Mouse (Mus musculus): Measurements from ENCODE around the gene Rps18.
"Not testable (repeated sequence)": the region's sequence is repeated elsewhere in the genome, so short reads cannot be mapped to it uniquely, and the experiment has no call there.

Gene Rps18

GRCm38 (mm10) chr17:33968489-33968888, 12.7 kb upstream of the Rps18 start:
- in situ Hi-C loops (cut with MboI): no loop called here

- in situ Hi-C loops (cut with MboI): no loop called here
Measured at GRCm38 (mm10) chr17:33965846-33966550, 10.2 kb upstream of the Rps18 start.

DNA sequence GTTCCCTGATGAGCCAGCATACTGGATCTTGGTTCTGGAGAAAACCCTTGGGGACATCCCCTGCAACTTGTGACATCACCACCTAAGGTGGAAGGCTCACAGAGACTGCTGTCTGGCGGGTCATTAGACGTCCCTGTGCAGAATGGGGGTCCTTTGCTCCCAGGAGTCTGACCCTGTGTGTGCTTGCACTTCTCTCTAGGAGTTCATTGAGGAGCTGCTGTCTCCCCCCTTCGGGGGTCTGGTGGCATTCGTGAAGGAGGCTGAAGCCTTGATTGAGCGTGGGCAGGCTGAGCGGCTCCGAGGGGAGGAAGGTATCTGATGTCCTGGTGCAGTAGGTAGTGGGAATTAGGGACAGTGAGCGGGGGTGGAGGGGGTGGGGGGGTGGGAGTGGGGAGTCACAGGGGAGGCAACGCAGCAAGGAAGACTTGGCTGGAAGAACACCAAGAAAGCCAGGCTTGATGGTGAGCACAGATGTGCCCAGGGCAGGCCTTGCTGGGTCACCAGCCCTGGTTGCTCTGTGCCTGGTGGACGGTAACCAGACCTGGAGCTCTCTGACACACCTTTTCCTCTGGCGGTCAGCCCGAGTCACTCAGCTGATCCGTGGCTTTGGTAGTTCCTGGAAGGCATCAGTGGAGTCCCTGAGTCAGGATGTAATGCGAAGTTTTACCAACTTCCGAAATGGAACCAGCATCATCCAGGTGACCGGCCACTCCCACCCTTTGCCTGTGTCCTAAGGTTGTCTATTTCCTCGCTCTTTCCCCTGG, 9.5 kb upstream of the Rps18 start:
- in situ Hi-C loops (cut with MboI): no loop called here

GRCm38 (mm10) chr17:33962876-33963275, 7.1 kb upstream of the Rps18 start:
- in situ Hi-C loops (cut with MboI): no loop called here

- in situ Hi-C loops (cut with MboI): no loop called here
Measured at GRCm38 (mm10) chr17:33959948-33960347, 4.1 kb upstream of the Rps18 start.

DNA sequence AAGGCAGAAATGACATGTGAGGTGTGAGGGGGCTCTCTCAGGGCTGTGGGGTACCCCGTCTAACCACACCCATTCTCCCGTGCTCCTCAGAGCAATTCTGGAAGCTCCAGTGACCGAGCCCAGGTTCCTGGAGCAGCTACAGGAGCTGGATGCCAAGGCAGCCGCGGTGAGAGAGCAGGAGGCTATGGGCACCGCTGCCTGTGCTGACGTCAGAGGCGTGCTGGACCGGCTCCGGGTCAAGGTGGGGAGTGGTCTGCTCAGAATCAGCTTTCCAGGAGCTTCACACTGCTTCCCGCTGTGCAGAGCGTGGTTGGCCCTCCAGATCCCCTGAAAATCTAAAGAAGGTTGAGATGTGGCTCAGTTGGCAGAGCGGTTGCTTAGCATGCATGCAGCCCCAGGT, 3.3 kb upstream of the Rps18 start:
- in situ Hi-C loops (cut with MboI): no loop called here

GRCm38 (mm10) chr17:33958451-33958850, 2.6 kb upstream of the Rps18 start:
- in situ Hi-C loops (cut with MboI): no loop called here

DNA sequence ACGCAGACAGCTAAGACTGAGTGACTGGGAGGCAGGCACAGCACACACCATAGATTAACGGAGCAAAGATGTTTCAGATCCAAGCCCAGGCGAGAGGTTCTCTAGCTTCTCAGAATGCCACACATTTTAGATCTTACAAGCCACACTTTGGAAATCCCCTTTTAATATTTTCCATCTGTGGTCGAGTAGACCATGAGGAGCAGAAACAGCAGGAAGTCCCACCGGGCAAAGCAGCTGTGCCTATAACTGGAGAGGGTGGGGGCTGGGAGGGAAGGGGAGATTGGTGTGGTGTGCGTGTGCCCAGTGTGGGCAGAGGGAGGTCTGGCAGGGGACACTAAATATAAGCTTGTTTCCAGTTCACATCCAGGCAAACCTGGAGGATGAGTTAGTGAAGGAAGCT, 1.7 kb upstream of the Rps18 start:
- in situ Hi-C loops (cut with MboI): no loop called here

DNA sequence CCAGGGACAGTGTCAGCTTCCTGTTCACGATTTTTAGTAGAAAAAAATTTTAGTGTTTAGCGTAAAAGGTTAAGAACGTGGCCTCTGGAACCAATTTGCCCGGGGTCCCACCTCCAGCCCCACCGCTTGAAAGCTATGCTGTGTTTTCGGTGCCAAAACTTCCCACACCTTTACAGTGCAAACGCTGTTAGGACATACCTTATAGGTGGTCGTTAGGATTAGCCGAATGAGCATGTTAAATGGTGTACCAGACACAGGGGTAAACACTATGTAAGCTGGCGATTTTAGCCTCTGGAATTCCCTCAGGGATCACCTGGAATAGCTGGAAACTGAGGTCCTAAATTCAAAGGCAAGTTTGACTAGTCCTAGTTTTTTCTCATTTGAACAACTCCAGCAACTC, 535 bp upstream of the Rps18 start:
- in situ Hi-C loops (cut with MboI): no loop called here

GRCm38 (mm10) chr17:33954646-33955554, 901 bp downstream of the Rps18 start:
- in situ Hi-C loops (cut with MboI): no loop called here

DNA sequence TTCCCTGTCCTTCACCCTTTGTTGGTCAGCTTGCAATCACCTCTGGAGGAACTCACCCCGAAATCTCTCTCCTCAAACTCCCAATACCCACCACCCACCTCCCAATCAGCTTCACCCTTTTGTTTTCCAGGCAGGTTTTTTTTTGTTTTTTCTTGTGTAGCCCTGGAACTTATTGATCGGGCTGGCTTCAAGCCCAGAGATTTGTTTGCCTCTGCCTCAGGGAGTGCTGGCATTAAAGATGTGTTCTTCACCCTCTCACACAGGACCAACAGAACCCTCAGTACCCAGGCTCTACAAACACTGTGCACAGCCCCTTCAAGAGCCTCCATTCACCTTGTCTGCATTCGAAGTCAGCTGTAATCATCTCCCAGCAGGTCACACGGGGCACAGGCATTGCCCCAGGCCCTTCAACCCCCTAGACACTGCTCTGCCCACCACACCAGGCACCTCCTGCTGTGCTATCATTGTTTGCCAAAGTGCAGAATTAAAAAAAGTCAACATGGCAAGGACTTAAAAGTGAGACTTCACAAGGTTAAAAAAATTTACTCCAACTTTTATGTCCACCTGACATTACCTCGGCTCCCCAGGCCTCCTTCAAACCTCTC, 1.7 kb downstream of the Rps18 start:
- in situ Hi-C loops (cut with MboI): no loop called here

DNA sequence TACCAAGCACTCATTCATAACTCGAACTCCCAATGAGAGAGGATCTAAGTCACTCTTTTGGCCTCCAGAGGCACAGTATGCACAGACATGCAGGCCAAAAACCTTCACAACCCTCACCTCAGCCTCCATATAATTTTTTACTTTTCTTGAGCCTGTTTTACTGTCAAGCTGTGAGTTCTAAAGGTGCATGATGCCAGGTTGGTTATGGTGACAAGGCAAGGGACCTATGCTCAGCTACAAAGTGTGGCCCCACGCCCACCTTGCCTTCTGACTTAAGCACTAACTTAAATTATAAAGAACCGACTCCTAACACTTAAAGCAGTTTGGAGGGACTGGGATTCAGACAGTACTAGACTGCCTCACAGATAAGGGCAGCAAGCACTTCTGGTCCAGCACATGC, 2.5 kb downstream of the Rps18 start:
- in situ Hi-C loops (cut with MboI): no loop called here

GRCm38 (mm10) chr17:33952879-33953278, 2.9 kb downstream of the Rps18 start:
- in situ Hi-C loops (cut with MboI): no loop called here

GRCm38 (mm10) chr17:33952015-33952414, 3.8 kb downstream of the Rps18 start:
- in situ Hi-C loops (cut with MboI): not testable (repeated sequence)

GRCm38 (mm10) chr17:33951021-33951946, 4.5 kb downstream of the Rps18 start, which contains the start of gene B3galt4:
TSS of gene B3galt4 (minus strand) at chr17:33951488.
- in situ Hi-C loops (cut with MboI): no loop called here

- in situ Hi-C loops (cut with MboI): no loop called here
Measured at GRCm38 (mm10) chr17:33950131-33950625, 5.6 kb downstream of the Rps18 start.

GRCm38 (mm10) chr17:33948905-33949537, 6.8 kb downstream of the Rps18 start:
- in situ Hi-C loops (cut with MboI): no loop called here

DNA sequence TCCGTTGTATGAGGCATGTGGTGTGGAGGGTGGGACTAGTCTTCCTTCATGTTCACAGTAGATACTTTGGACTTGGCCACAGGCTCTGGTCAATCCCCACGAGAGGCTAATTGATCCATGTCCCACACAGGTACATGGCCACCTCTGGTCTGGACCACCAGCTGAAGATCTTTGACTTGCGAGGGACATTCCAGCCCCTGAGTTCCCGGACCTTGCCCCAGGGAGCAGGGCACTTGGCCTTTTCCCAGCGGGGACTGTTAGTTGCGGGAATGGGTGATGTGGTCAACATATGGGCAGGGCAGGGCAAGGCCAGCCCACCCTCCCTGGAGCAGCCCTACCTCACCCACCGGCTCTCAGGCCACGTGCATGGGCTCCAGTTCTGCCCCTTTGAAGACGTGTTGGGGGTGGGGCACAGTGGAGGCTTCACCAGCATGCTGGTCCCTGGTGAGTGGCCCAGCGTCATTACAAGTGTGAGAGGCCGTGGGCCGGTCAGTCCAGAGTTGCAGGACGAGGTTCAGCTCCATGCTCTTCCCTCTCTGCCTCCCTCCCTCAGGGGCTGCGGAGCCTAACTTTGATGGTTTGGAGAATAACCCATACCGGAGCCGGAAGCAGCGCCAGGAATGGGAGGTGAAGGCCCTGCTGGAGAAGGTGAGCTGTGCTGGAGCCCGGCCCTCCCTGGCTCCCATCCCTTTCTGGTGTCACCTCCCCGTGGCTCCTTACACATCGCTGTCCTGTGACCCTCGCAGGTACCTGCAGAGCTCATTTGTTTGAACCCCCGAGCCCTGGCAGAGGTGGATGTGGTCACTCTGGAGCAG, 7.5 kb downstream of the Rps18 start:
- in situ Hi-C loops (cut with MboI): no loop called here

DNA sequence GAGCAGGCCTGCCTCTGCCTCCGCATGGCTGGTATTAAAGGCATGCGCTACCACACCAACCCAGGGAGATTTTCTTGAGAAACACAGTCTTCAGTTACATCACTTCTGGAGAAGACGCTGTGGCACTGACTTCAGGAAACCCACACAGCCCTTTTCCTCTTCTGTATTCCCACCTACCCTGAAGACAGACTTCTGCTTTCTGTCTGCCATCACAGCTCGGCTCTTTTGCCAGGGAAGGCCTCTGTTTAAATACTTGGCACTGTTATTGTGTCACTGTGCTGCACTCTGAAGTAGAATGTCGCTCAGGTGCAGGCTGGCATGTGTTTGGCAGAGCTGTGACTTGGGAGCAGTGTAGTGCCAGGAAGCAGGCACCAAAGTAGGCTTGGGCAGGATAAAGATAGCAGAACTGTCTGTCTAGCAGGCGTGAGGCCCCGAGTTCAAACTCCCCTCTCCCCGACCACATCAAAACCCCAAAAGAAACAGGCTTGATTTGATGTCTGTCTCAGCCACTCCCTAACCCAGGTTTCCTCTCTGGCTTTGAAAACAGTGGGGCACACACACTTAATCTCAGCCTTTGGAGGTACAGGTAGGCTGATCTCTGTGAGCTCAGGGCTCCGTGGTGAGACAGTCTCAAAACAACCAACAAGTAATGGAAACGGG, 8.2 kb downstream of the Rps18 start:
- in situ Hi-C loops (cut with MboI): no loop called here
